9 mouse cellular contexts compared by ENCODE assay signal in genomic region chr19:38481906-38482305, GRCm38 (mm10). TPM values are rescaled to one million over a fixed set of nuclear protein-coding genes. Genes with fewer than 3 reads are reported as not detected.
DNase-seq lines count a peak whose midpoint lies in the region; ATAC-seq and TF ChIP-seq lines count a peak whose summit lies in the region.
"Had no signal": no experiment of that assay in that cellular context is flagged by ENCODE, and none has a peak within 500 bp of the region (broad histone marks: within the 10 kb centered on the region; RNA-seq: fewer than 3 reads in every experiment).

No protein-coding gene starts in this region.

- TF ChIP-seq CTCF in hindbrain, postnatal 0 days (IDR thresholded peaks at IDR 0.05; ENCODE audit: low read depth): peak; percentile 19; the same call in 1 of the 2 replicates

- intact Hi-C loops in heart, postnatal 25 days (cut with DNase I): loop anchor here (5.0 kb wide), 1 partner anchor 70 kb away; no protein-coding TSS in a partner anchor

- no peak for ATAC-seq in heart, embryonic 12.5 days (ENCODE audit: insufficient number of reproducible peaks, low FRiP score)
- ATAC-seq in embryonic facial prominence, embryonic 11.5 days (replicated peaks; ENCODE audit: insufficient number of reproducible peaks, low FRiP score, low TSS enrichment, low read depth): no peak
- no peak for ATAC-seq in hindbrain, postnatal 0 days

- WGBS in heart, embryonic 12.5 days: 24% methylated on average over 8 of the region's 8 CpGs
- WGBS in embryonic facial prominence, embryonic 11.5 days: 16% methylated on average over 8 of the region's 8 CpGs
- 8% methylated on average over 8 of the region's 8 CpGs for WGBS in hindbrain, postnatal 0 days

- peak overlapping the region; percentile 91 for H3K9ac ChIP-seq in heart, embryonic 12.5 days
- H3K9ac ChIP-seq in embryonic facial prominence, embryonic 11.5 days (replicated peaks; ENCODE audit: low read length): no peak overlapping the region
- peak overlapping the region; percentile 60; the same call in 1 of the 2 replicates for H3K9ac ChIP-seq in hindbrain, postnatal 0 days (replicated peaks; ENCODE audit: low read length)

- no peaks in the 10 kb centered on the region for H3K36me3 ChIP-seq in heart, embryonic 12.5 days
- no peaks in the 10 kb centered on the region for H3K36me3 ChIP-seq in embryonic facial prominence, embryonic 11.5 days (replicated peaks; ENCODE audit: control insufficient read depth, insufficient read depth, low read depth, low read length)
- no peaks in the 10 kb centered on the region for H3K36me3 ChIP-seq in hindbrain, postnatal 0 days (ENCODE audit: insufficient read depth, low read length)

- H3K9me3 ChIP-seq in heart, embryonic 12.5 days (replicated peaks): no peaks in the 10 kb centered on the region
- no peaks in the 10 kb centered on the region for H3K9me3 ChIP-seq in embryonic facial prominence, embryonic 11.5 days (replicated peaks; ENCODE audit: control insufficient read depth, low read length)
- no peaks in the 10 kb centered on the region for H3K9me3 ChIP-seq in hindbrain, postnatal 0 days (ENCODE audit: low read length)

- 0 out of 2 replicates have a peak, but pooled peaks cover 4% of the 10 kb centered on the region for H3K27me3 ChIP-seq in heart, embryonic 12.5 days (replicated peaks)
- no peaks in the 10 kb centered on the region; the same call in 1 of the 2 replicates for H3K27me3 ChIP-seq in embryonic facial prominence, embryonic 11.5 days (ENCODE audit: control insufficient read depth, insufficient read depth, low read length)
- no peaks in the 10 kb centered on the region for H3K27me3 ChIP-seq in hindbrain, postnatal 0 days (ENCODE audit: insufficient read depth, low read length)

- peak overlapping the region; percentile 93 for H3K4me2 ChIP-seq in heart, embryonic 12.5 days
- H3K4me2 ChIP-seq in embryonic facial prominence, embryonic 11.5 days (ENCODE audit: low read depth, low read length): peak overlapping the region; percentile 95
- H3K4me2 ChIP-seq in hindbrain, postnatal 0 days (ENCODE audit: low read depth, low read length): peak overlapping the region; percentile 85

- H3K4me3 ChIP-seq in heart, embryonic 12.5 days: peak overlapping the region; percentile 86
- peak overlapping the region; percentile 64 for H3K4me3 ChIP-seq in embryonic facial prominence, embryonic 11.5 days (ENCODE audit: low read depth, low read length)
- H3K4me3 ChIP-seq in hindbrain, postnatal 0 days (ENCODE audit: low read length): peak overlapping the region; percentile 63

- DNase-seq in heart, postnatal 25 days (ENCODE audit: low spot score): no peak
- DNase-seq in embryonic facial prominence, embryonic 11.5 days (ENCODE audit: low spot score): peak; percentile 39
- no peak for DNase-seq in hindbrain, postnatal 0 days (ENCODE audit: low spot score)
- peak; percentile 36 for DNase-seq in neural tube, embryonic 10.5 days (ENCODE audit: extremely low spot score, low spot score)
- DNase-seq in cerebellum, adult 11 months: no peak
- no peak for DNase-seq in cerebellum, adult 9-11 months
- no peak for DNase-seq in spleen, postnatal 10 days (ENCODE audit: low spot score in 2 of 2)
- DNase-seq: lung, postnatal 36 days had no signal

- H3K27ac ChIP-seq in heart, embryonic 12.5 days (ENCODE audit: poor library complexity, severe bottlenecking): no peak overlapping the region
- no peak overlapping the region for H3K27ac ChIP-seq in embryonic facial prominence, embryonic 11.5 days (replicated peaks; ENCODE audit: low read depth, low read length)
- no peak overlapping the region for H3K27ac ChIP-seq in hindbrain, postnatal 0 days

- H3K4me1 ChIP-seq in heart, embryonic 12.5 days (replicated peaks): peaks cover 56% of the 10 kb centered on the region
- no peaks in the 10 kb centered on the region for H3K4me1 ChIP-seq in embryonic facial prominence, embryonic 11.5 days (ENCODE audit: control insufficient read depth, insufficient read depth, low read length)
- H3K4me1 ChIP-seq in hindbrain, postnatal 0 days (ENCODE audit: insufficient read depth, low read length): no peaks in the 10 kb centered on the region

RNA-seq across cellular contexts. Expression of gene Plce1, which starts 1.0 kb away (rescaled TPM):
- 8.4 and 10.5 TPM in 2 replicates for polyA plus RNA-seq in heart, embryonic 12.5 days (2016; fragmentation: Nextera tagmentation; extraction: Ambion mirVana)
- 10 to 100 TPM; 23.3 to 24.6 TPM for total RNA-seq in heart, postnatal 25 days (2021)
- polyA plus RNA-seq in embryonic facial prominence, embryonic 11.5 days (2014; fragmentation: Nextera tagmentation; extraction: Ambion mirVana): 2.8 and 3.4 TPM in 2 replicates
- total RNA-seq in hindbrain, postnatal 0 days (2014; rRNA removed): 10.0 TPM in 2 replicates
- 5.2 and 5.7 TPM in 2 replicates for polyA plus RNA-seq in hindbrain, postnatal 0 days (2015; fragmentation: Nextera tagmentation; extraction: Ambion mirVana)

Comparison
In these comparisons a context has a peak if more than half of its experiments do, and no peak if none do; other contexts are left out.
1. DNase-seq: peak in embryonic facial prominence, embryonic 11.5 days (single experiment) and neural tube, embryonic 10.5 days (single experiment); none in heart, postnatal 25 days (single experiment), hindbrain, postnatal 0 days (single experiment), cerebellum, adult 11 months (single experiment), cerebellum, adult 9-11 months (single experiment) and spleen, postnatal 10 days (0 of 2).
2. Peak in every context shown above with its lines, with median percentiles within 50 percentile points of each other: H3K4me2 ChIP-seq and H3K4me3 ChIP-seq.